In genomic region chr12:85303256-85303655, GRCm38 (mm10) we compare ENCODE assay signal across 20 mouse cellular contexts. TPM values are rescaled to one million over a fixed set of nuclear protein-coding genes. Genes with fewer than 3 reads are reported as not detected.
DNase-seq lines count a peak whose midpoint lies in the region; ATAC-seq and TF ChIP-seq lines count a peak whose summit lies in the region.
"Had no signal": no experiment of that assay in that cellular context is flagged by ENCODE, and none has a peak within 500 bp of the region (broad histone marks: within the 10 kb centered on the region; RNA-seq: fewer than 3 reads in every experiment).

No protein-coding gene starts in this region.

- no peaks in the 10 kb centered on the region for H3K9me3 ChIP-seq in liver, embryonic 12.5 days (replicated peaks)
- H3K9me3 ChIP-seq: embryonic facial prominence, embryonic 10.5 days; embryonic facial prominence, embryonic 12.5 days; forebrain, embryonic 13.5 days; forebrain, embryonic 15.5 days had no signal

- no peaks in the 10 kb centered on the region for H3K27me3 ChIP-seq in liver, adult 2 months (ENCODE audit: control insufficient read depth, insufficient read depth, low read length)
- no peaks in the 10 kb centered on the region for H3K27me3 ChIP-seq in liver, embryonic 12.5 days (replicated peaks)
- H3K27me3 ChIP-seq: embryonic facial prominence, embryonic 12.5 days; forebrain, embryonic 13.5 days; forebrain, embryonic 15.5 days; Patski had no signal

- no peak for TF ChIP-seq POLR2A in liver, adult 2 months (IDR thresholded peaks at IDR 0.05; ENCODE audit: extremely low read depth, insufficient read depth, low read length)

- H3K4me3 ChIP-seq in liver, adult 2 months (ENCODE audit: insufficient read depth, low read depth, low read length) = no peak overlapping the region
- no peak overlapping the region for H3K4me3 ChIP-seq in liver, embryonic 12.5 days
- H3K4me3 ChIP-seq: embryonic facial prominence, embryonic 10.5 days; embryonic facial prominence, embryonic 12.5 days; forebrain, embryonic 13.5 days; forebrain, embryonic 15.5 days had no signal

- peaks cover 37% of the 10 kb centered on the region for H3K36me3 ChIP-seq in liver, adult 2 months (ENCODE audit: control insufficient read depth, insufficient read depth, low read length)
- peaks cover 87% of the 10 kb centered on the region for H3K36me3 ChIP-seq in liver, embryonic 12.5 days

- ATAC-seq in liver, embryonic 12.5 days = no peak
- ATAC-seq: activated CD4-positive, CD25-positive, alpha-beta regulatory T cell, adult 4 months; forebrain, embryonic 13.5 days; forebrain, embryonic 15.5 days; forebrain, postnatal 0 days; Patski had no signal

- H3K9ac ChIP-seq in liver, adult 2 months (ENCODE audit: low read depth, low read length) = no peak overlapping the region
- H3K9ac ChIP-seq in liver, embryonic 12.5 days = no peak overlapping the region
- H3K9ac ChIP-seq: embryonic facial prominence, embryonic 12.5 days; forebrain, embryonic 13.5 days; forebrain, embryonic 15.5 days; forebrain, postnatal 0 days had no signal

- no peak for TF ChIP-seq CTCF in liver, adult 2 months (IDR thresholded peaks at IDR 0.05; ENCODE audit: low read depth, low read length)

- H3K4me2 ChIP-seq in liver, embryonic 12.5 days = no peak overlapping the region
- H3K4me2 ChIP-seq: embryonic facial prominence, embryonic 12.5 days; forebrain, embryonic 13.5 days; forebrain, embryonic 15.5 days had no signal

- H3K79me2 ChIP-seq in liver, adult 2 months (ENCODE audit: control insufficient read depth, insufficient read depth, low read length) = no peaks in the 10 kb centered on the region

- H3K27ac ChIP-seq in liver, adult 2 months (replicated peaks; ENCODE audit: insufficient read depth, low read depth, low read length) = peak overlapping the region; percentile 14; the same call in 1 of the 2 replicates
- H3K27ac ChIP-seq in liver, embryonic 12.5 days = no peak overlapping the region
- H3K27ac ChIP-seq: embryonic facial prominence, embryonic 10.5 days; embryonic facial prominence, embryonic 12.5 days; forebrain, embryonic 13.5 days; forebrain, embryonic 15.5 days had no signal

- H3K4me1 ChIP-seq in liver, adult 2 months (ENCODE audit: control insufficient read depth, insufficient read depth, low read length) = peaks cover 12% of the 10 kb centered on the region
- H3K4me1 ChIP-seq in liver, embryonic 12.5 days = peaks cover 8% of the 10 kb centered on the region
- H3K4me1 ChIP-seq: embryonic facial prominence, embryonic 10.5 days; embryonic facial prominence, embryonic 12.5 days; forebrain, embryonic 15.5 days had no signal

- 25% methylated on average over 2 of the region's 2 CpGs for WGBS in liver, adult 2 months
- 83% methylated on average over 2 of the region's 2 CpGs for WGBS in liver, embryonic 12.5 days (ENCODE audit: insufficient replicate concordance)

- peak; percentile 75 for DNase-seq in kidney, adult 9 months
- no peak for DNase-seq in kidney, postnatal 4 days
- peak; percentile 84 for DNase-seq in liver, adult 2 months (ENCODE audit: extremely low read depth, low read depth, low spot score)
- DNase-seq in yolk sac, embryonic 10.5 days (ENCODE audit: low spot score) = no peak
- DNase-seq: adrenal gland, adult 8-10 months; adrenal gland, postnatal 14 days; adrenal gland, postnatal 36 days; cerebellum, adult 11-12 months; cerebellum, adult 2 months; cerebellum, adult 9-10 months; cerebellum, postnatal 10 days; cerebellum, postnatal 25 days; forebrain, postnatal 0 days had no signal

RNA-seq across cellular contexts. Expression of gene Zc2hc1c, which starts 14.9 kb away (rescaled TPM):
- total RNA-seq in liver, adult 2 months (2014; rRNA removed) = 0.87 and 0.92 TPM in 2 replicates
- 0.48 and 0.57 TPM in 2 replicates for polyA plus RNA-seq in liver, adult 2 months (2012; rRNA removed)
- polyA plus RNA-seq in liver, embryonic 12.5 days (2016; fragmentation: Nextera tagmentation; extraction: Ambion mirVana) = 0.12 and 0.14 TPM in 2 replicates

RNA-seq across cellular contexts. Expression of gene Acyp1, which starts 15.0 kb away (rescaled TPM):
- 11.5 and 20.0 TPM in 2 replicates for total RNA-seq in liver, adult 2 months (2014; rRNA removed)
- 8.9 and 9.4 TPM in 2 replicates for polyA plus RNA-seq in liver, adult 2 months (2012; rRNA removed)
- 76.1 and 78.7 TPM in 2 replicates for polyA plus RNA-seq in liver, embryonic 12.5 days (2016; fragmentation: Nextera tagmentation; extraction: Ambion mirVana)

RNA-seq across cellular contexts. Expression of gene Mlh3, which starts 32.9 kb away (rescaled TPM):
- total RNA-seq in liver, adult 2 months (2014; rRNA removed) = 6.5 TPM in 2 replicates
- polyA plus RNA-seq in liver, adult 2 months (2012; rRNA removed) = 2.8 and 3.3 TPM in 2 replicates
- polyA plus RNA-seq in liver, embryonic 12.5 days (2016; fragmentation: Nextera tagmentation; extraction: Ambion mirVana) = 4.0 and 4.4 TPM in 2 replicates

RNA-seq across cellular contexts. Expression of gene Nek9, which starts 35.9 kb away (rescaled TPM):
- total RNA-seq in liver, adult 2 months (2014; rRNA removed) = 17.0 and 19.1 TPM in 2 replicates
- polyA plus RNA-seq in liver, adult 2 months (2012; rRNA removed) = 13.7 and 14.0 TPM in 2 replicates
- 11.6 and 12.1 TPM in 2 replicates for polyA plus RNA-seq in liver, embryonic 12.5 days (2016; fragmentation: Nextera tagmentation; extraction: Ambion mirVana)

Comparison
In these comparisons a context has a peak if more than half of its experiments do, and no peak if none do; other contexts are left out.
1. DNase-seq: peak in kidney, adult 9 months (single experiment) and liver, adult 2 months (single experiment); none in kidney, postnatal 4 days (0 of 2) and yolk sac, embryonic 10.5 days (single experiment).